Comparison of ENCODE assay signal across 8 mouse cellular contexts in the genomic region with DNA sequence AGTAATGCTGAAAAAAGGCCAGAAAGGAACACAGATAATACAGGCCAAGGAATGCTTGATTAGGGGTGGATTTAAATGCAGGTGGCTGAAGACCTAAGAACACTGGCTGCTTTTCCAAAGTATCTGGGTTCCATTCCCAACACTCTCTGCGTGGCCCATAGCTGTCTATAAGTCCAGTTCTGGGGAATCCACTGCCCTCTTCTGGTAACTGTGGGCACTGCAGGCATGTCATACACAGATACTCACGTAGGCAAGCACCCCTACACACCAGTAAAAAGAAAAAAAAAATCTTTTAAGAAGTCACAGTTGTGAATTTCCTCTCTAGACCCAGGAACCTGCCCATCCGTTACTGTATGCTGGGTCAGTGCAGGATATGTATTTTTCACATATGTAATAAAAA.
DNase-seq lines count a peak whose midpoint lies in the region.

No protein-coding gene starts in this region.

- peak; percentile 63 for DNase-seq in kidney, adult 9 months
- DNase-seq in kidney, adult 11 months: no peak
- DNase-seq in ES-CJ7 (ENCODE audit: low read depth, low spot score): peak; percentile 78
- peak; percentile 15 to 36 for DNase-seq in adrenal gland, postnatal 36 days
- peak; percentile 66 for DNase-seq in heart, postnatal 4 days
- DNase-seq in mesoderm, embryonic 11.5 days (ENCODE audit: low read depth, low spot score): peak; percentile 37
- peak; percentile 49 to 56 for DNase-seq in thymus, postnatal 36 days
- no peak for DNase-seq in right cerebral cortex, adult 2 months (ENCODE audit: low spot score in 2 of 2)

Comparison
In these comparisons a context has a peak if more than half of its experiments do, and no peak if none do; other contexts are left out.
1. DNase-seq: peak in kidney, adult 9 months (single experiment), ES-CJ7 (single experiment), adrenal gland, postnatal 36 days (2 of 2), heart, postnatal 4 days (single experiment), mesoderm, embryonic 11.5 days (single experiment) and thymus, postnatal 36 days (2 of 2); none in kidney, adult 11 months (single experiment) and right cerebral cortex, adult 2 months (0 of 2).